Mouse (Mus musculus) lung, postnatal 0 days (tissue): ENCODE data around the gene Pgpep1l. TPM values are rescaled to one million over a fixed set of nuclear protein-coding genes. Genes with fewer than 3 reads are reported as not detected.
A peak's percentile ranks its signal among the peaks of the same experiment; 100 is the strongest.

ENCODE experiments used
- ATAC-seq: fragments of 200-750 bp; cut with Nextera tagmentation; 2 replicates; pipeline ENCODE4 v1.8.0; 2017; ENCODE audit warnings: moderate library complexity
- DNase-seq: peaks from one replicate; pipeline ENCODE4 v3.0.0-alpha.2; 2016; ENCODE audit warnings: low spot score
- H3K27ac ChIP-seq: fragments of 300-500 bp; sonication (generic); 2 replicates; pipeline ENCODE4 v1.5.1; 2014; ENCODE audit warnings: antibody characterized with exemption, mild to moderate bottlenecking, low read length, mixed read lengths
- H3K27me3 ChIP-seq: fragments of 300-500 bp; sonication (generic); replicated peaks from 2 replicates; pipeline ENCODE4 v1.6.1; 2014; ENCODE audit warnings: low read length, mixed read lengths; ENCODE audit not compliant: insufficient read depth
- H3K36me3 ChIP-seq: fragments of 300-500 bp; sonication (generic); 2 replicates; pipeline ENCODE4 v1.6.1; 2014; ENCODE audit warnings: low read length, mixed read lengths; ENCODE audit not compliant: insufficient read depth
- H3K4me1 ChIP-seq: fragments of 300-500 bp; sonication (generic); 2 replicates; pipeline ENCODE4 v1.6.1; 2014; ENCODE audit warnings: antibody characterized with exemption, low read depth, low read length, mixed read lengths; ENCODE audit not compliant: insufficient read depth
- H3K4me2 ChIP-seq: fragments of 300-500 bp; sonication (generic); replicated peaks from 2 replicates; pipeline ENCODE4 v1.6.1; 2014; ENCODE audit warnings: low read depth, mild to moderate bottlenecking, low read length, moderate library complexity, mixed read lengths
- H3K4me3 ChIP-seq: fragments of 300-500 bp; sonication (generic); 2 replicates; pipeline ENCODE4 v1.5.1; 2014; ENCODE audit warnings: low read depth, low read length
- H3K9ac ChIP-seq: fragments of 300-500 bp; sonication (generic); replicated peaks from 2 replicates; pipeline ENCODE4 v1.6.1; 2014; ENCODE audit warnings: low read depth, mild to moderate bottlenecking
- H3K9me3 ChIP-seq: fragments of 300-500 bp; sonication (generic); 2 replicates; pipeline ENCODE4 v1.6.1; 2016; ENCODE audit warnings: low read length, mixed read lengths
- CTCF ChIP-seq: IDR thresholded peaks from 2 replicates; pipeline ENCODE4 v1.5.1; 2016; ENCODE audit warnings: antibody characterized with exemption, mild to moderate bottlenecking
- EP300 ChIP-seq: IDR thresholded peaks from 2 replicates; pipeline ENCODE4 v1.6.1; 2016; ENCODE audit warnings: antibody characterized with exemption, mild to moderate bottlenecking, control low read depth
- WGBS: fragments of 180-500 bp; shearing (Covaris S2); extraction: QIAGEN DNeasy Blood & Tissue Kit; methylation state at CpG from one replicate; pipeline ENCODE4 v1.1.7; 2014; 5-methylcytosine and 5-hydroxymethylcytosine counted together
- polyA plus RNA-seq: library from polyadenylated mRNA; unstranded; fragments of >200 nt; fragmentation: Nextera tagmentation; extraction: Ambion mirVana; gene quantifications from 2 replicates; pipeline ENCODE4 v1.2.1, GENCODE M21; 2015

Pgpep1l gene
- polyA plus RNA-seq, 1 experiment from 2014 or later, result not detected

DNA sequence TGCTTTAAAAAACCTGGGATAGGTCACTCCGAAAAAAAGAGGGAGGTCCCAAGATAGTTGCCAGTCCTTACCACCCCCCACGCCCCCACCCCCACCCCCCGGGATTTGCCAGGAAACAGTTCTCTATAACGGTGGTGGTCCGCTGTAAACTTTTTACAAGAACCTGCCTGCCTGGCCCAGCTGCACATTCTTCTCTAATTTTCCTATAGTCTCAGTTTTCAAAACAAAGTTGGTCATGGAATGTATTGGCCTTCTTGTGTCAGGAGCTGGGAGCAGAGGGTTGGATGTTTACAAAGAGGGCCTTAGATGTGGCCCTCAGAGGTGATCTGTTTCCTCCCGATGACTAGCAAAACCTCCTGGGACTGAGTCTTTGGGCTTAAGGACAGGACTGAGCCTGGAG is 39.7 kb upstream of the Pgpep1l start:
- no peaks in the 10 kb centered on the region for H3K27me3 ChIP-seq
- H3K27ac ChIP-seq, result no peak overlapping the region
- H3K4me1 ChIP-seq, result no peaks in the 10 kb centered on the region
- no peak overlapping the region for H3K4me3 ChIP-seq
- H3K9ac ChIP-seq, result no peak overlapping the region
- 44% methylated on average over 6 of the region's 6 CpGs for WGBS
- TF ChIP-seq CTCF, result no peak
- DNase-seq, result no peak
- H3K4me2 ChIP-seq, result no peak overlapping the region
- H3K9me3 ChIP-seq, result no peaks in the 10 kb centered on the region
- ATAC-seq, result no peak
- no peaks in the 10 kb centered on the region for H3K36me3 ChIP-seq

DNA sequence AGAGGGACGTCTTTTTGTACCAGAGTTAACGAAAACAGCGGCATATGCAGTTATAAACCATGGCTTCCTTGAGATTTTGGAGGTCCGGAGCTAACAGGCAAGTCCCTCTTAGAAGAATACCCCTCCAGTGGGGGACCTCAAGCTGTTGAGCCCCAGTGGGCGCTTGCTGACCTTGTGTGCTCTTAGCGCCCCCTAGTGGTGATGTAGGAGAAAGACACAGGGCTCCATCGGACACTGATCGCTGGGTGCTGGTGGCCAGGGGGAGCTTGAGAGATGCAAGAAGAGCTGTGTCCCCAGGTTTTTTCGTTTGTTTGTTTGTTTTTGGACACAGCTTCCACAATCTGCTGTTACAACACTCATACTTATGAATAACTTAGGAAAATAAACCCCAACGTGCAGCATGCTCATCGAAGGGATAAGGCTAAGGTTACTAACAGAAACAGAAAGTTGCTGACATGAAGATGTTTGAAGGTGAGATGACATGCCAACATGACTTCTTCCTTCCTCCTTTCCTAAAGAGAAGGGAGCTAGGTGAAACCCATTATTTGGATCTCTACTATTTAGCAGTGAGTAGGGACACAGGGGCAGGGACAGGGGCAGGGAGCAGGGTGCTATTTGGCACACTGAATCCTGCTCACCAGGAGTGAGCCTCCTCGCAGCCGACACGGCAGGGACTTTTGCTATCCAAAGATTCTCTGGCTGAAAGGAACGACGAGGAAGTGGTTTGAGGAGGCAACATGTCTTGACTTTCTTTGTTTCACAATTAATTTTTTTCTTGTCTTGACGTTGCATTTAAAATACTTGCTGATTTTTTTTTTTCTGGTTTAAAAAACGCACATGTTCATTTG is 38.8 kb upstream of the Pgpep1l start:
- peak overlapping the region; percentile 54 for H3K4me2 ChIP-seq
- no peaks in the 10 kb centered on the region for H3K9me3 ChIP-seq
- H3K27me3 ChIP-seq, result no peaks in the 10 kb centered on the region
- H3K4me1 ChIP-seq, result no peaks in the 10 kb centered on the region
- H3K9ac ChIP-seq, result no peak overlapping the region
- no peaks in the 10 kb centered on the region for H3K36me3 ChIP-seq
- no peak overlapping the region for H3K27ac ChIP-seq
- peak; percentile 85 for ATAC-seq
- H3K4me3 ChIP-seq, result peak overlapping the region; percentile 39
- WGBS, result 17% methylated on average over 18 of the region's 18 CpGs
- TF ChIP-seq EP300 (no peak), CTCF (peak; percentile 95)
- DNase-seq, result peak; percentile 90

- H3K27ac ChIP-seq, result no peak overlapping the region
- no peaks in the 10 kb centered on the region for H3K4me1 ChIP-seq
- WGBS, result 70% methylated on average over 7 of the region's 7 CpGs
- H3K9me3 ChIP-seq, result no peaks in the 10 kb centered on the region
- no peak for ATAC-seq
- no peak for TF ChIP-seq EP300
- TF ChIP-seq CTCF, result no peak
- H3K27me3 ChIP-seq, result no peaks in the 10 kb centered on the region
- no peak for DNase-seq
- H3K4me2 ChIP-seq, result no peak overlapping the region
- no peaks in the 10 kb centered on the region for H3K36me3 ChIP-seq
- H3K4me3 ChIP-seq, result no peak overlapping the region
- H3K9ac ChIP-seq, result no peak overlapping the region
Observed at GRCm38 (mm10) chr7:68301160-68301559, 37.1 kb upstream of the Pgpep1l start.

DNA sequence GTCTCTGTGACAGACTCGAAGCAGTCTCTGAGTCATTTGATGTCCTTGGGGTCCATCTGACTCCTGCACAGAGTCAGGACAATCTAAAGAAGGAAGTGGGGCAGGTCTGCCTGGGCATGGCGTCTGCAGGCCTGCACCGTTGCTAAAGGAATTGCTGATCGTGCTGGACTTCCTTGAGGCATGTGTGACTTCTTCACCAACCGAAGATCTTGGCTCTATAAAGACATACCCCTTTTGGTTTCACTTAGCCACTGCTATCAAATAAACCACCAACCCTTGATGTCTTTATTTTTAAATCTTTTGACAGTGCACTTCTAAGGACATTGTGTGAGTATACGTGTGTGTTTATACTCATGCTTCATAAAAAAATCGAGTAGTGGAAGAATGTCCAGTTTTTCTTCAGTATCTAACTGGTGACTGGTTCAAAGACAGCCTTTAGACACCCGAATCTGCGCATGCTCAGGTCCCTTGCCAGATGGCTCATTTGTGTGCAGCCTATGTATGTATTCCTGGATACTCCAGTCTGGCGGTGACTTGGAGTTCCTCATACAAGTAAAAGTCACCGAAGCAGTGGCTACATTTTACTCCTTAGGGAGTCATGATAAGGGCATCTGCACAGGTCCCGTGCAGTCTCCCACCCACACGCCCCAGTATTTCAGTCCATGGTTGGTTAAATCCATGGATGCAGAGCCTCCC is 34.5 kb upstream of the Pgpep1l start:
- Histone ChIP-seq H3K9ac (no peak overlapping the region), H3K27me3 (no peaks in the 10 kb centered on the region), H3K4me3 (no peak overlapping the region), H3K27ac (no peak overlapping the region), H3K4me2 (no peak overlapping the region), H3K36me3 (no peaks in the 10 kb centered on the region), H3K4me1 (no peaks in the 10 kb centered on the region), H3K9me3 (no peaks in the 10 kb centered on the region)
- ATAC-seq, result no peak
- 78% methylated on average over 13 of the region's 13 CpGs for WGBS
- TF ChIP-seq CTCF (no peak), EP300 (no peak)
- no peak for DNase-seq

DNA sequence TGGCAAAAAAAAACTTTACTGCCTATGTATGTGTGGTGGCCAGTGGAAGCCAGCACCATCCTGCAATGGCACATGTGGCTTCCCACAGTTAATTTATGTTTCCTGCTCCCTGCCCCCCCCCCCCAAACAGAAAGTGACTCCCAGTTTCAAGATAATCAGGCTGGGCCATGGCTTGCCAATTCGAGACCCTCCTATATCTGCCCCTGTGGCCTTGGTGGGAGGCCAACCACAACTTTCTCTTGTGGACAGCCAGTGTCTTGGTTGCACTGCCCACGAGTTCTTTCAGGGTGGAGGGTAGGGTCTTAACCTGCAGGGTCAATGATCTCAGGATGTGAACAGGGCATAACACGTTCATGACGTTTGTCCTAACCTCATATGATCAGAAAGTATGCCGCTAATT is 32.5 kb upstream of the Pgpep1l start:
- Histone ChIP-seq H3K4me2 (no peak overlapping the region), H3K4me3 (no peak overlapping the region), H3K9ac (no peak overlapping the region), H3K27me3 (no peaks in the 10 kb centered on the region), H3K36me3 (no peaks in the 10 kb centered on the region), H3K9me3 (no peaks in the 10 kb centered on the region), H3K27ac (no peak overlapping the region), H3K4me1 (no peaks in the 10 kb centered on the region)
- 89% methylated on average over 5 of the region's 5 CpGs for WGBS
- ATAC-seq, result no peak
- TF ChIP-seq CTCF (no peak), EP300 (no peak)
- DNase-seq, result no peak

DNA sequence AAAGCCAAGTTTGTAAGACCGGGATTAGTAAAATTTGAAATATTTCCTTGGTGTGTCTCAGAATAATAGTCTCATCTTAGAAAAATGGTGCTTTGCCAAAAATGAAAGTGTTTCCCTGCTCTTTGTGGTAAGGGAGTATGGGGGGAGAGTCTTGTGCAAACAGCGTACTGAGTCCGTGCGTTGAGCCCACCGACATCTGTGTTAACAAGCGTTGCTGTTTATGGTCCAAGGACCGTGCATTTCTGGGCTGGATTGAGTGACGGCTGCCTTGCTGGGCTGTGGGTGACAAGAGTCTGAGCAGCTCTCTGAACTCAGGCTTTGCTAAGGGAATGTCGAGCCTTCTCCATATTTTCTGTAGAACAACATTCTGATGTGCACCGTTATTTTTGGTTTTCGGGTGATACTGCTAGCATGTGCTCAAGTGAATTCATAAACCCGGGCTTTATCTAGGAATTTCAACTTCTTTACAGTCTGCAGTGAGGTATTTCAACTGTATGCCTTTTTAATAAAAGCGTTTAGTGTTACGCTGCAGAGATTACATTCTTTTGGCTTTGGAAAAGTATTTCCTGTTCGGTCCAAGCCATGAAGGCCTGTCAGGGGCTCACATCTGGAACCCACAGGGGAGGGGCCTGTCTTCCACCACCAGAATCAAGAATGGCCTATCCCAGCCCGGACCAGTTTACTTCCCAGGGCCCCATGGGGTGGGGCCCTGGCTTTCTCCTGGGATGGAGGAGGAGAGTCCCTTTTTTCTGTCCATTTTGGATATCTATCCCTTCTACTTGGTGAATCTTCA is 30.2 kb upstream of the Pgpep1l start:
- peak overlapping the region; percentile 9; the same call in 1 of the 2 replicates for H3K4me2 ChIP-seq
- no peak overlapping the region for H3K9ac ChIP-seq
- ATAC-seq, result peak; percentile 38; the same call in 1 of the 2 replicates
- WGBS, result 38% methylated on average over 16 of the region's 16 CpGs
- no peaks in the 10 kb centered on the region for H3K27me3 ChIP-seq
- TF ChIP-seq EP300 (no peak), CTCF (no peak)
- H3K4me3 ChIP-seq, result no peak overlapping the region
- no peaks in the 10 kb centered on the region for H3K36me3 ChIP-seq
- DNase-seq, result no peak
- H3K9me3 ChIP-seq, result no peaks in the 10 kb centered on the region
- no peaks in the 10 kb centered on the region for H3K4me1 ChIP-seq
- H3K27ac ChIP-seq, result no peak overlapping the region
